Mouse (Mus musculus) G1E (cell line): ENCODE data around the gene Gpr83. TPM values are rescaled to one million over a fixed set of nuclear protein-coding genes. Genes with fewer than 3 reads are reported as not detected.

Experiments
- ATAC-seq: 2 replicates; pipeline ENCODE4 v1.8.0; 2016; ENCODE audit warnings: mild to moderate bottlenecking; ENCODE audit not compliant: insufficient number of reproducible peaks, poor library complexity, low FRiP score, severe bottlenecking; ENCODE audit errors: extremely low read depth
- DNase-seq: peaks from one replicate; pipeline ENCODE4 v3.0.0; 2012; ENCODE audit warnings: low spot score
- H3K27me3 ChIP-seq: 2 replicates; pipeline ENCODE4 v1.6.1; 2012; ENCODE audit warnings: mild to moderate bottlenecking, low read length, inconsistent platforms; ENCODE audit not compliant: insufficient read depth
- H3K36me3 ChIP-seq: replicated peaks from 2 replicates; pipeline ENCODE3; 2012; ENCODE audit warnings: mild to moderate bottlenecking, inconsistent platforms
- H3K4me1 ChIP-seq: 2 replicates; pipeline ENCODE4 v1.6.1; 2012; ENCODE audit warnings: low read depth, low read length, inconsistent platforms, mixed read lengths; ENCODE audit not compliant: insufficient read depth
- H3K4me3 ChIP-seq: 2 replicates; pipeline ENCODE4 v1.5.1; 2012; ENCODE audit warnings: low read depth, mild to moderate bottlenecking, inconsistent platforms, low read length, moderate library complexity, mixed read lengths
- H3K9me3 ChIP-seq: replicated peaks from 2 replicates; pipeline ENCODE4 v1.6.1; 2012; ENCODE audit warnings: inconsistent platforms
- CTCF ChIP-seq: IDR thresholded peaks from 2 replicates; pipeline ENCODE4 v1.5.1; 2012; ENCODE audit warnings: low read depth, low read length, inconsistent platforms, mixed read lengths
- GATA1 ChIP-seq: IDR thresholded peaks from 2 replicates; pipeline ENCODE4 v1.6.1; 2012; ENCODE audit warnings: borderline replicate concordance, low read length, inconsistent platforms, mixed read lengths
- GATA2 ChIP-seq: IDR thresholded peaks from 2 replicates; pipeline ENCODE4 v1.6.1; 2012; ENCODE audit warnings: low read depth, low read length, inconsistent platforms, borderline replicate concordance
- POLR2AphosphoS5 ChIP-seq: IDR thresholded peaks from 2 replicates; pipeline ENCODE4 v1.6.1; 2012; ENCODE audit warnings: low read depth, low read length, inconsistent platforms; ENCODE audit not compliant: insufficient replicate concordance
- TAL1 ChIP-seq: conservative IDR thresholded peaks from 2 replicates; pipeline ENCODE4 v1.6.1; 2012; ENCODE audit warnings: low read depth, low read length, inconsistent platforms, mixed read lengths
- polyA plus RNA-seq: library from polyadenylated mRNA; stranded (reverse); fragments of >175 nt; gene quantifications from 2 replicates; pipeline ENCODE4 v1.2.3, GENCODE M21; 2012
- total RNA-seq, 2 experiments: library from RNA; stranded (forward) in 1 of 2; stranded (reverse) in 1 of 2; fragments of 200-1000 nt in 1 of 2; fragments of >200 nt in 1 of 2; fragmentation: Nextera tagmentation in 1 of 2; gene quantifications; 2 replicates each; pipeline ENCODE4 v1.2.3; 2014 to 2017

The Gpr83 gene
- total and polyA plus RNA-seq, 3 experiments = 0.11 TPM; not detected in 2

GRCm38 (mm10) chr9:14902416-14902815 is 42.4 kb downstream of the Gpr83 start:
- peaks cover 3% of the 10 kb centered on the region for H3K27me3 ChIP-seq
- DNase-seq = no peak
- TF ChIP-seq POLR2AphosphoS5 (no peak), CTCF (no peak), GATA2 (no peak), TAL1 (no peak), GATA1 (no peak)
- no peaks in the 10 kb centered on the region for H3K9me3 ChIP-seq
- ATAC-seq = no peak
- H3K36me3 ChIP-seq = no peaks in the 10 kb centered on the region
- H3K4me1 ChIP-seq = no peaks in the 10 kb centered on the region
- H3K4me3 ChIP-seq = no peak overlapping the region

- H3K9me3 ChIP-seq = no peaks in the 10 kb centered on the region
- DNase-seq (no peak), ATAC-seq (no peak)
- H3K36me3 ChIP-seq = no peaks in the 10 kb centered on the region
- H3K4me3 ChIP-seq = no peak overlapping the region
- H3K27me3 ChIP-seq = peaks cover 3% of the 10 kb centered on the region
- no peak for TF ChIP-seq TAL1
- no peak for TF ChIP-seq GATA1
- no peak for TF ChIP-seq GATA2
- no peak for TF ChIP-seq CTCF
- no peak for TF ChIP-seq POLR2AphosphoS5
- no peaks in the 10 kb centered on the region for H3K4me1 ChIP-seq
Observed at GRCm38 (mm10) chr9:14903006-14903405, 43.0 kb downstream of the Gpr83 start.

- Histone ChIP-seq H3K27me3 (peaks cover 3% of the 10 kb centered on the region), H3K4me1 (no peaks in the 10 kb centered on the region), H3K9me3 (no peaks in the 10 kb centered on the region), H3K36me3 (no peaks in the 10 kb centered on the region), H3K4me3 (no peak within 1 kb of the TSS)
- DNase-seq (no peak), ATAC-seq (no peak)
- TF ChIP-seq GATA2 (no peak), CTCF (no peak), GATA1 (no peak), POLR2AphosphoS5 (no peak), TAL1 (no peak)
Observed at GRCm38 (mm10) chr9:14903581-14904378, 43.8 kb downstream of the Gpr83 start, which contains the start of gene Izumo1r. TSS of gene Izumo1r (minus strand) at chr9:14903949.

GRCm38 (mm10) chr9:14904741-14905475 is 44.9 kb downstream of the Gpr83 start:
- Histone ChIP-seq H3K4me3 (no peak overlapping the region), H3K4me1 (no peaks in the 10 kb centered on the region), H3K36me3 (no peaks in the 10 kb centered on the region), H3K9me3 (no peaks in the 10 kb centered on the region), H3K27me3 (peaks cover 3% of the 10 kb centered on the region)
- TF ChIP-seq GATA2 (no peak), CTCF (no peak), GATA1 (no peak), POLR2AphosphoS5 (no peak), TAL1 (no peak)
- no peak for ATAC-seq
- no peak for DNase-seq

- ATAC-seq (no peak), DNase-seq (no peak)
- no peak overlapping the region for H3K4me3 ChIP-seq
- H3K36me3 ChIP-seq = no peaks in the 10 kb centered on the region
- H3K4me1 ChIP-seq = no peaks in the 10 kb centered on the region
- H3K9me3 ChIP-seq = no peaks in the 10 kb centered on the region
- peaks cover 3% of the 10 kb centered on the region; the same call in 1 of the 2 replicates for H3K27me3 ChIP-seq
- no peak for TF ChIP-seq TAL1
- no peak for TF ChIP-seq GATA1
- TF ChIP-seq GATA2 = no peak
- TF ChIP-seq CTCF = no peak
- no peak for TF ChIP-seq POLR2AphosphoS5
Observed at GRCm38 (mm10) chr9:14905956-14906355, 45.9 kb downstream of the Gpr83 start.
